Mouse (Mus musculus) neural tube, embryonic 10.5 days (tissue): Measurements from ENCODE around the gene Uckl1.

Experiments used
- DNase-seq: peaks from one replicate; pipeline ENCODE4 v3.0.0-alpha.2; 2017; ENCODE audit warnings: low spot score; ENCODE audit errors: extremely low spot score

Uckl1 gene

GRCm38 (mm10) chr2:181521491-181521890 lies 63.2 kb downstream of the Uckl1 start:
- no peak for DNase-seq

GRCm38 (mm10) chr2:181520936-181521227 lies 63.8 kb downstream of the Uckl1 start:
- DNase-seq: no peak

GRCm38 (mm10) chr2:181520118-181520935 lies 64.4 kb downstream of the Uckl1 start, which contains the start of gene Dnajc5:
Gene Dnajc5, plus strand, starts transcription at chr2:181520485.
- DNase-seq: peak; percentile 95

GRCm38 (mm10) chr2:181519201-181519600 lies 65.5 kb downstream of the Uckl1 start:
- no peak for DNase-seq
